Mouse (Mus musculus) c-Kit-positive CD71-positive TER-119-positive erythroid progenitor cells, embryonic 14.5 days (primary cell): ENCODE measurements at regions not wholly inside any gene's neighbourhood (a gene's known extent, or its start where the extent isn't known, plus 50 kb on each side); places are given as distances from the start of the nearest gene placed in this dataset.
"Not testable (repeated sequence)": the region's sequence is repeated elsewhere in the genome, so short reads cannot be mapped to it uniquely, and the experiment has no call there.

Source experiments
- DNase-seq: peaks from one replicate; pipeline ENCODE4 v3.0.0-alpha.2; 2013; ENCODE audit warnings: low spot score

GRCm38 (mm10) chr4:55697108-55697507 lies 164.8 kb upstream of the Klf4 start:
- no peak for DNase-seq

DNA sequence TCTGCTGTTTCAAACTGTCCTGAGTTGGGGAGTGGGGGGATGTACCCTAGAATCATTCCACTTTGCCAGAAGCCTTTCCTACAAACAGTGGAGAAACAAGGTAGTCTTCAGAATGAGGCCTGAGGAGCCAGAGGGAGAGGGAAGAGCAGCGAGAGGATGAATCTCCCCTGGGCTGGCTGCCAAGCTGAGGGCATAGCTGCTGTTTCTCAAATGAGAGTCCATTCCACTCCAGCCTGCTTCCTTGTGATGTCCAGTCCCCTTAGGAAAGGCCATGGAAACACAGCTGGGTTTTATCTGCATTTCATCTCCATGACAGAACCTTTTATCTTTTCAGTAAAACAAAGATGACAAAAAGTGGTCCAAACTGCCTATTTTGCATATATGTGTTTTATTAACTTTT lies 164.2 kb upstream of the Klf4 start:
- DNase-seq = no peak

GRCm38 (mm10) chr4:55695246-55695645 lies 163.0 kb upstream of the Klf4 start:
- DNase-seq = no peak

GRCm38 (mm10) chr4:55689479-55689878 lies 157.2 kb upstream of the Klf4 start:
- no peak for DNase-seq

DNA sequence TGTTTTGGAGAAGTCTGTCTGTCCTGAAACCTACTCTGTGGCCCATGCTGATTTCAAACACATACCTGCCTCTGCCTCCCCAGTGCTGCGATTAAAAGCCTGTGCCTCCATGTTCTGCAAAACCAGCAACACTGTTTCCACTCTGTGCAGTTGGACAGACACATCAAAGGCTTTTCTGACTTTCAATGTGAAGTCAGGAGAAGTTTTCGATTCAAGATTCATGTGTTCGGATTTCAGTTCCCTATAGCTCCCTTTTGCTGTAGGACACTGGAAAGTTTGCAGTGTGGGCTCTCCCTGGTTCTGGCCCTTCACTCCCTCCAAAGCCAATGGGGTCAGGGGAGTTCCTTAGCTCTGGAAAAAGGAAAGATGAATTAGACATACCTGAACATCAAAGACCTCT lies 154.5 kb upstream of the Klf4 start:
- DNase-seq = no peak

DNA sequence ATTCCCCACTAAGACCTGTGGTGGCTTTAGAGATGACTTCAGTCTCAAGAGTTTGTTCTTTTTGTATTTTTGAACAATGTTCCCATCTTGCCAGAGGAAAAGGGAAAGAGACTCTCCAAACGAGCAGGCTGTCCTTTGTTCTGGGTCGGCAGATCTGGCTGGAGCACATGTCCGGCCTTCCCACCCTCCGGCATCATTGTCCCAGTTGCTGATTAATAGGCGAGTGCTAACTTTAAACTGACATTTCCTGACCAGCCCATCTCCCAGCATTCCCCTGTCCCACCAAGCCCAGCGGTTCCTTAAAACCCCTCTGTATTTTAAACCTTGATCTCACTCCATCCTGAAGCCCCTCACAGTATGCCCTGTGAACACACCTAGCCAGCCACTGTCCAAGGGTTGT lies 140.0 kb upstream of the Klf4 start:
- no peak for DNase-seq

GRCm38 (mm10) chr4:55670258-55670657 lies 138.0 kb upstream of the Klf4 start:
- no peak for DNase-seq

- DNase-seq = no peak
Observed at GRCm38 (mm10) chr4:55664822-55665221, 132.6 kb upstream of the Klf4 start.

DNA sequence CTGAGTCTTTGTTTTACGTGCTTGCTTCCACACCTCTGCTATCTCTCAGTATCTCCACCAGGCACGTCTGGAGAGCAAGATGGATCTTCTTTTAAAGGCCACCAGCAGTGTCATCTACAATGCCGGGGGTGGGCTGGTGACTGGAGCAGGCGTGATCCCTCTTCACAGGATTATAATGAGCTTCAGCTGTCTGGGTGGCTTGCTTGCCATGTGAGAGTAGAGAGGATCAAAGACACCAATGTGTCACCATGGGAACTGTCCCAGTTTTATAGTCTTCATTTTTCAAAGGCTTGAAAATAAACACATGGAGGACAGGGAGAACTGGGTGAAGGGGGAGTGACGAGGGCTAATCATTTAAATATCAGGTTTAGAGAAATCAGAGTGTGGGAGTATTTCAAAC lies 131.6 kb upstream of the Klf4 start:
- no peak for DNase-seq

DNA sequence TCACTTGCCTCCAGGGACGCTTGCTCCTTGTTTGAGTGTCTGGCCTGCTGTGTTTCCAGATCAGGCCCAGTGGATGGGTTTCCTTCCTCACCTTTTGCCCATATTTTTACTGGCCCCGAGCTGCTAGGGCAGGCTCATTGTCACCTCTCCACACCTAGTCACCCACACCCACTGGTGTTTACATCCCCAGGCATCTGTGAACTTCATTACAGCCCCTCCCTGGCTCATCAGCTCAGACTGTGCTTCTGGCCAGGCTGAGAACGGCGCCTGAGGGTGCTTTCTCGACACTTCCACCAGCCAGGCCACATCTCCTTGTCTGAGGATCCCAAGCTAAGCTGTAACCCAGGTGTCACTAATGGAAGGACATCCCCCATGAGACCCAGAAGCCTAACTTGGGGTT lies 129.8 kb upstream of the Klf4 start:
- DNase-seq = no peak

- DNase-seq = no peak
Observed at GRCm38 (mm10) chr4:55658904-55659303, 126.6 kb upstream of the Klf4 start.

- DNase-seq = no peak
Observed at GRCm38 (mm10) chr4:55655329-55655728, 123.1 kb upstream of the Klf4 start.

DNA sequence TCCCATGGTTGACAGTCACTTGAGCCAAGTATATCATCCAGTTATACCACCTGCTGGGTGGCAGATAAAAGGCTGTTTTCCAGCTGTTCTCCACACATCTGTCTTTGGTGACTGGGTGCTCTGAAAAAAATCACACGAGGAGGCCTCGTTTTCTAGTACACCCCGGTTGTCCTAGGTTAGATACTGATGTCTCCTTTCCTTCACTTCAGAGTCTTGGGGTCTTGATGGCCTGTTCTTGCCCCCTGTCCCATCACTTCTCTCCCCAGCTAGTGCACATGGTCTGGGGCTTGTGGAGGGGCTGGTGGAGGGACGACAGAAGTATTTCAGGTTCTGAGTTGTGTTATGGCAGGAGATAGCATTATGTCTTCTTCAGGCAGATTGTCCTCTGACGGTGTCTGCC lies 120.4 kb upstream of the Klf4 start:
- DNase-seq = no peak

DNA sequence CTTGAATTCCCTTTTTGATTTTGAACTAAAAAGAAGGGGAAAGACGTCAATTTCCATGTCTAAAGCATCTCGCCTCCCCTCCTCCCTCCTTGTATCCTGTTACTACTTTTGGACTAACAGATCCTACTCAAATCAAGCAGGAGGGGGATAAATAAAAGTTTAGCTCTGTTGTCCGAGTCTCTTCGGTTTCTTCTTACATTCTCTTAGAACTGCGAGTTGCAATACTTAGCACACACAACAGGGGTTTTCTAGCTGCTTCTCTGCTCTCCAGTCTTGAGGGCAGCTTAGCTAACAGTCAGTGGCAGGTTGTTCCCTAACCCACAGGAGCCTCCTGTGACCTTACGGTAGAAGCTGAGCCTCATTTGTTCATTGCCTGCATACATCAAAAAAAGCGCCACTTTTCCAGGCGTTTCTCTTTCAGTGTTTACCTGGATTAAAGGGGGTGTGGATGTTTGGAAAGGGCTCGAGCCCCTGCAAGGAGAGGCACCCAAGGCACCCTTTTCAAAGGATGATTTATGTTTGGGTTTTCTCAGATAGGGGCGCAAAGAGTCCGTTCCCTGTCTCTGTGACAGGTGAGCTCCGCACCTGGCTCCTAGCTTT lies 119.6 kb upstream of the Klf4 start:
- DNase-seq = no peak

DNA sequence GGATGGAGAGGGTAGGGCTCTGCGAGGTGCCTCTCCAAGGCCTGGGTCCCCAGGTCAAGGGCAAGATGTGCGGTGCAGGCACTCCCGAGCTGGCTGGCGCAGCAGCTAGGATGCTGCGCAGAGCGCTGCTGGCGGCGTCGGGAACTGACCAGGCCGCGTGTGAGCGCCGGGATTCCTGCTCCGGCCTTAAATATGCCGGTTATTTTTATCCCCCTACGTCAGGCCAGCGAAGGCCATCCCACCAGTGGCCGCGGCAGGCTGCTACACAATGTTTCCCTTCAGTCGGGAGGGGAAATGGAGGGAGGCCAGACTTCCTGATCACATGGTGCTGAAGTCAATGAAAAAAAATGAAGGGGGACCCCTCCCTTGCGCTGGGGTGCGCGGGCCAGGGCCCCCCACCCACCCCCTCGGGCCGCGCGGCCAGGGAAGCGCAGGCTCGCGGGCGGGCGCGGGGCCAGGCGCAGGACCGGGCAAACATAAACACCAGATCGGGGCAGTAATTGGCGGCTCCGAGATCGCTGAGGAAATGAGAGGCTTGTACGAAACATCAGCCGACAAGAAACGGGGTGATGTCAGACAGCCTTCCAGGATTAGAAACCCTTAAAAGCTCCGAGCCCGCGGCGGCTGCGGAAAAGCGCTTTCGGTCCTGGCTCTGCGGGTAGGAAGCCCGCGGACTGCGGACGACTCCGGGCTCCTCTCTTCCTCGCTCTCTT lies 118.9 kb upstream of the Klf4 start:
- DNase-seq = no peak

DNA sequence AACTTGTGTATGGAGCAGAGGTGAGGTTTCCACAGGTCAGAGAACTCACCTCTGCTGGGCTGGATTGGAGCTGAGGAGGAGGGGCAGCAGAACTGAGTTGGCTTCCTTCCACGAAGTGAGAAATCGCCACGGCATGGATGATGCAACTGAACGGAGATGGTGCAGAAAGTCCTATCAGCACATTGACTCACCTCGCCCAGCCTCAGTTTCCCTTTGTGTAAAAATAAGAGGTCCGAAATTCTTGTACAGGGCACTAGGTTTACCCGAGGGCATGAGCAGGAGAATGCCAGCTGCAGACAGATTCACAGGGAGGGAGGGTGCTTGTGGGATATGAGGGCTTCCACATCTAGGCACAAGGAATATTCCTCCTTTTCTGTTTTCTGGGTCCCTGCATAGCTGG lies 117.9 kb upstream of the Klf4 start:
- DNase-seq = no peak

DNA sequence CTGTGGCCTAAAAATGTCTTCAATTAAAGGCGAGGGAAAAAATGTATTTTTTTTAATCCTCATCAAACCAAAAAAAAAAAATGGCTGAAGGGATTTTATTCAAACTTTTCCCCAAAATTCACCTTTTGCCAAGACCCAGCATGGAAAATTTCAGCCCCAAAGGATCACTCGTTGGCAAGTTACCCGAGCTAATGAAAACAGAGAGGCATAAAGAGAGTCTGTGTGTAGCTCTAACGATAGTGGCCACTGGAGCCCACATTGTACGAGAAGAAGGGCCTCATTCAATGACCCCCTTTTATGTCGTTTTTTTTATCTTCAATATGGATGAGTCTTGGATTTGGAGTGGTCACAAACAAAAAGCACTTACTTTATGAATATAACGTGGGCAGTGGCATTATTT lies 116.1 kb upstream of the Klf4 start:
- DNase-seq = no peak

GRCm38 (mm10) chr4:55645432-55645831 lies 113.2 kb upstream of the Klf4 start:
- no peak for DNase-seq

GRCm38 (mm10) chr4:55644895-55645294 lies 112.6 kb upstream of the Klf4 start:
- DNase-seq = no peak

DNA sequence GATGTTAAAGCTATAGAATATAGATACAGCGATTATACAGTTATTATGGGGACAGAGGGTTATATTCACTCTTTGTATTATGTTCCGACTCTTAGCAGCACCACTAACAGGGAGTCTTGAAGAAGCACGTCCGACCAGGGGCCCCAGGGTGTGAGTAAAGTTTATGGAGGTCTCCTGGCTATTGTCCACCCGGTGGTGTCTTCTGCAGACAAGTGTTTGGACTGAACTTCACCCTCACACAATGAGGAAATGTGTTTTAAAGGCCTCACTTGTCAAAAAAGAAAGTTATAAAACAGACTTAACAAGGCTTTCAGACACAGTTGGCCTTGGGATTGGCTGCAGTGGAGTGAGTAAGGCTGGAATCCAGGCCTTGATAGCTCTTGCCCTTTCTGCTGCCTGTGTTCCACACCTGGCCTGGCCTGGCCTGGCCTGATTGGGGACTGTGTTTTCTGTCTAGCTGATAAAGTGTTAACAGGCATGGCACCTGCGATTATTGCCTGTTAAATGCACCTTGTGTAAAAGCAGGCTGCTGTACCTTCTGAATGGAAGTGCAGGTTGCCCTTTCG lies 102.8 kb upstream of the Klf4 start:
- no peak for DNase-seq

GRCm38 (mm10) chr4:55631157-55631556 lies 98.9 kb upstream of the Klf4 start:
- no peak for DNase-seq

GRCm38 (mm10) chr4:55630215-55630614 lies 97.9 kb upstream of the Klf4 start:
- not testable (repeated sequence) for DNase-seq

DNA sequence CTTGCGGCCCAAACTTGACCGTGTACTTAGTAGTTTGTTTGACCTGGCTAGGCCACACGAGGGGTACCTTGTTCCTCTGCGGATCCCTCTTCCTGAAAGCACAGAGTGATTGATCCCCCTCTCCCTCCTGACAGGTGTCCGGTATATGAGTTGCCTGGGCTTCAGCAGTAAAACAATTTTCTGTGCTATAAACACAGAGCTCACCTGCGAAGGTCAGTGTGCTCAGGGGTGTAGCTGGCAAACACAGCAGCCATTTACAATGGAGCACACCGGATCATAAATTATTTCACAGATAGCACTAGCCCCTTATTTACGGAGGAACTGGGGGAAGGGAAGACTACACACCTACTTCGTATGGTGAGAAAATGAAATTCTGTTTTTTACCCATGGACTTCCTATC lies 92.5 kb upstream of the Klf4 start:
- DNase-seq = no peak
